Mouse (Mus musculus): ENCODE measurements around the gene Chchd6. TPM values are rescaled to one million over a fixed set of nuclear protein-coding genes. Genes with fewer than 3 reads are reported as not detected.
A peak's percentile ranks its signal among the peaks of the same experiment; 100 is the strongest.

Chchd6 gene
- polyA plus RNA-seq, 1 experiment from 2014 or later, result 6.1 TPM

- no peaks in the 10 kb centered on the region for H3K79me2 ChIP-seq (ENCODE audit: inconsistent target)
- H3K4me3 ChIP-seq (ENCODE audit: inconsistent target), result no peak overlapping the region
- H3K27ac ChIP-seq, result no peak overlapping the region
Observed at GRCm38 (mm10) chr6:89508263-89508662, 87.2 kb downstream of the Chchd6 start.

DNA sequence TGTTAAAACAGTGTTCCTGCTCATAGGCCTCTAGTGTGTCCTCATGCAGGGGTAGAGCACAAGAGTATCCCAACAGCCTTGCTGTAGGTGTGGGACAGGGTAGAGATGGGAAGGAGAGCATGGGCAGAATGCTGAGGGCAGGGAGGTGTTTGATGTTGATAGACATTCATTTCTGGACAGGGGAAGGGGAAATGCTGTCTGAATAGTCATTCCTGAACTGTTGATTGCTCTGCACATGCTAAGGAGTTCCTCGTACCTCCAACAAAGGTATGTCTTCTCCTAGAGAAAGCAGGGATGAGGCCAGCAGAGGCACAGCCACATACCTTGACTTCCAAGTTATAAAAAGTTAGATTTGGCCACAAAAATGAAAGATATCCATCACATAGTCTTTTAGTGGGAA is 95.5 kb downstream of the Chchd6 start:
- WGBS (ENCODE audit: missing documents), result 100% methylated on average over 1 of the region's 1 CpGs
- H3K79me2 ChIP-seq (ENCODE audit: inconsistent target), result no peaks in the 10 kb centered on the region
- H3K27ac ChIP-seq, result no peak overlapping the region
- H3K4me3 ChIP-seq (ENCODE audit: inconsistent target), result no peak overlapping the region
- no peaks in the 10 kb centered on the region for H3K36me3 ChIP-seq (ENCODE audit: inconsistent target)

More at GRCm38 (mm10) chr6:89508263-89508662, 87.2 kb downstream of the Chchd6 start:
- H3K36me3 ChIP-seq (ENCODE audit: inconsistent target), result no peaks in the 10 kb centered on the region

- H3K27ac ChIP-seq, result no peak overlapping the region
- WGBS (ENCODE audit: missing documents), result 77% methylated on average over 6 of the region's 6 CpGs
- no peaks in the 10 kb centered on the region for H3K36me3 ChIP-seq (ENCODE audit: inconsistent target)
- H3K79me2 ChIP-seq (ENCODE audit: inconsistent target), result no peaks in the 10 kb centered on the region
- H3K4me3 ChIP-seq (ENCODE audit: inconsistent target), result no peak overlapping the region
Observed at GRCm38 (mm10) chr6:89498764-89499516, 96.5 kb downstream of the Chchd6 start.

DNA sequence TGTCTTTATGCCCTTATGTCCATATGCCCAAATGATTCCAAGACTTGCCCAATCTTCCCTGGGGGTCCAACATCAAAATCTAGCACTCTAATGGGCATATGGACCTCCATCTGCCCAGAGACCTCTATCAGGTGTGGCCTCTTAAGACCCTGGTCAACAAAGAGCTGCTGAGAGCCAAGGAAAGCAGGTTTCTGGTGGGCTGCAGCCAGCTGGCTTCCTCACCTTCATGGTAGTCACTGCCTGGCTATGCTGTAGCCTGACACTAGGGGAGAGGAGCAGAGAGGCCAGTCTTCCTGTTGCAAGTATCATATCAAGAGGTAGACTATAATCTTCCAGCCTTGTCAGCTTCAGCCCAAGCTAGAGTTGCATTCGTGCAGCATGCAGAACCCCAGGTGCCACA is 98.5 kb downstream of the Chchd6 start:
- WGBS (ENCODE audit: missing documents), result 100% methylated on average over 1 of the region's 1 CpGs
- Histone ChIP-seq H3K4me3 (ENCODE audit: inconsistent target) (no peak overlapping the region), H3K79me2 (ENCODE audit: inconsistent target) (no peaks in the 10 kb centered on the region), H3K36me3 (ENCODE audit: inconsistent target) (no peaks in the 10 kb centered on the region), H3K27ac (no peak overlapping the region)

- Histone ChIP-seq H3K36me3 (ENCODE audit: inconsistent target) (no peaks in the 10 kb centered on the region), H3K27ac (no peak overlapping the region), H3K4me3 (ENCODE audit: inconsistent target) (no peak overlapping the region), H3K79me2 (ENCODE audit: inconsistent target) (no peaks in the 10 kb centered on the region)
- WGBS (ENCODE audit: missing documents), result 87% methylated on average over 4 of the region's 4 CpGs
Observed at GRCm38 (mm10) chr6:89492368-89492767, 103.1 kb downstream of the Chchd6 start.

DNA sequence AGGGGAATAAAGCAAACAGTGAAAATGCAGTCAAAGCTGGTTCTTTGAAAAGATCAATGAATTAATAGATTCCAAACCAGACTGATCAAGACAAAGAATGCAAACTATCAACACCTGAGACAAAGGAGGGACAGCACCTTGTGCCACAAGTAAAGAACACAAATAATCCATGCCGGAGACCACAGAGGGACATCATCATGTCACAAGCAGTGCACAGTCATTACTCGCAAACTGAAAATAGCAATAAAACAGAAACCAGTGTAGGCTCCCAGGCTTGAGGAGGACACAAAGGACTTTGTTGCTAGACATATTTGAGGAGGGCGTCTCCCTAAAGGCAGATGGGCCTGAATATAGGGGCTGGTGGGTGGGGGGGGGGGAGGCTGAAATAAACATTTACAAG is 105.1 kb downstream of the Chchd6 start:
- Histone ChIP-seq H3K27ac (no peak overlapping the region), H3K36me3 (ENCODE audit: inconsistent target) (no peaks in the 10 kb centered on the region), H3K79me2 (ENCODE audit: inconsistent target) (no peaks in the 10 kb centered on the region), H3K4me3 (ENCODE audit: inconsistent target) (no peak overlapping the region)
- WGBS (ENCODE audit: missing documents), result 95% methylated on average over 2 of the region's 3 CpGs

GRCm38 (mm10) chr6:89489533-89489932 is 105.9 kb downstream of the Chchd6 start:
- 85% methylated on average over 1 of the region's 1 CpGs for WGBS (ENCODE audit: missing documents)
- H3K27ac ChIP-seq, result no peak overlapping the region
- no peaks in the 10 kb centered on the region for H3K79me2 ChIP-seq (ENCODE audit: inconsistent target)
- no peaks in the 10 kb centered on the region for H3K36me3 ChIP-seq (ENCODE audit: inconsistent target)
- no peak overlapping the region for H3K4me3 ChIP-seq (ENCODE audit: inconsistent target)

DNA sequence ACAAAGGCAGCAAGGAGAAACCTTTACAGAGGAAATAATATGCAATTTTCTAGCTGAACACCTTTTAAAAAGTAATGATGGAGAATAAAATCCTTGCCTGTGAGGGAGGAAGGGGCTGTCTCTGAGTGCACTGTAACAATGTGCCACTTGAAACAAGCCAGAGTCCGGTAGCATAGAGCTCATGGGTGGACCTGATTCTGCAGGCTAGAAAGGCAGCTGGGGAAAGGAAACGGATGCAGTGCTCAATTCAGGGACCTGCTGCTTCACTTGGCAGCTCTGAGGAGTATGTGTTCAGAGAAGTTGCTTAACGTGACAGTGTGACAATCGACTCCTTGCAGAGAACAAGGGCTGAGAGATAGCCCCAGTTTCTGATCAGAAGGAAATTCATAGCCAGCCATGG is 109.4 kb downstream of the Chchd6 start:
- Histone ChIP-seq H3K79me2 (ENCODE audit: inconsistent target) (no peaks in the 10 kb centered on the region), H3K27ac (no peak overlapping the region), H3K36me3 (ENCODE audit: inconsistent target) (no peaks in the 10 kb centered on the region), H3K4me3 (ENCODE audit: inconsistent target) (no peak overlapping the region)
- WGBS (ENCODE audit: missing documents), result 79% methylated on average over 4 of the region's 4 CpGs

- Histone ChIP-seq H3K36me3 (ENCODE audit: inconsistent target) (no peaks in the 10 kb centered on the region), H3K4me3 (ENCODE audit: inconsistent target) (no peak overlapping the region), H3K27ac (no peak overlapping the region), H3K79me2 (ENCODE audit: inconsistent target) (no peaks in the 10 kb centered on the region)
- 99% methylated on average over 4 of the region's 4 CpGs for WGBS (ENCODE audit: missing documents)
Observed at GRCm38 (mm10) chr6:89481192-89481591, 114.3 kb downstream of the Chchd6 start.

- Histone ChIP-seq H3K36me3 (ENCODE audit: inconsistent target) (no peaks in the 10 kb centered on the region), H3K4me3 (ENCODE audit: inconsistent target) (no peak overlapping the region), H3K27ac (no peak overlapping the region), H3K79me2 (ENCODE audit: inconsistent target) (no peaks in the 10 kb centered on the region)
Observed at GRCm38 (mm10) chr6:89467908-89468307, 127.5 kb downstream of the Chchd6 start.

GRCm38 (mm10) chr6:89467290-89467689 is 128.2 kb downstream of the Chchd6 start:
- 99% methylated on average over 9 of the region's 9 CpGs for WGBS (ENCODE audit: missing documents)
- Histone ChIP-seq H3K27ac (no peak overlapping the region), H3K36me3 (ENCODE audit: inconsistent target) (no peaks in the 10 kb centered on the region), H3K79me2 (ENCODE audit: inconsistent target) (no peaks in the 10 kb centered on the region), H3K4me3 (ENCODE audit: inconsistent target) (no peak overlapping the region)

DNA sequence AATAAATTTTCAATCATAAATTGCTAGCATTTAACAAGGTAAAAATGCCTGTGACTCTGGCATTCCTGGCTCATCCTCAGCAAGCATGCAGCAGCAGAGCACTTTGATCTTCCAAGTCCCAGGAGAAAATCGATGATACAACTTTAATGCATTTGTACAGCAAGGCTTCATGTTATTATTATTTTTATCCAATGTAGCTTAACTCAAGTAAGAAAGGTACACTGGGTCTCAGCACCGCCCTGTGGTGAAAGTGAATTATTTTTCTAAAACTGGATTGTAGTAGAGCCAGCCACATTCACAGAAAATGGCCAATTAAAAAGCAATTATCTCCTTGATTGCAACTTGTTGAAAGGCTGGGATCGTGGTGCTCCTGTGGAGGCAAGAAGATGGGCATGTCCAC is 128.6 kb downstream of the Chchd6 start:
- H3K27ac ChIP-seq, result no peak overlapping the region
- H3K36me3 ChIP-seq (ENCODE audit: inconsistent target), result no peaks in the 10 kb centered on the region
- no peak overlapping the region for H3K4me3 ChIP-seq (ENCODE audit: inconsistent target)
- WGBS (ENCODE audit: missing documents), result 77% methylated on average over 3 of the region's 3 CpGs
- H3K79me2 ChIP-seq (ENCODE audit: inconsistent target), result no peaks in the 10 kb centered on the region

DNA sequence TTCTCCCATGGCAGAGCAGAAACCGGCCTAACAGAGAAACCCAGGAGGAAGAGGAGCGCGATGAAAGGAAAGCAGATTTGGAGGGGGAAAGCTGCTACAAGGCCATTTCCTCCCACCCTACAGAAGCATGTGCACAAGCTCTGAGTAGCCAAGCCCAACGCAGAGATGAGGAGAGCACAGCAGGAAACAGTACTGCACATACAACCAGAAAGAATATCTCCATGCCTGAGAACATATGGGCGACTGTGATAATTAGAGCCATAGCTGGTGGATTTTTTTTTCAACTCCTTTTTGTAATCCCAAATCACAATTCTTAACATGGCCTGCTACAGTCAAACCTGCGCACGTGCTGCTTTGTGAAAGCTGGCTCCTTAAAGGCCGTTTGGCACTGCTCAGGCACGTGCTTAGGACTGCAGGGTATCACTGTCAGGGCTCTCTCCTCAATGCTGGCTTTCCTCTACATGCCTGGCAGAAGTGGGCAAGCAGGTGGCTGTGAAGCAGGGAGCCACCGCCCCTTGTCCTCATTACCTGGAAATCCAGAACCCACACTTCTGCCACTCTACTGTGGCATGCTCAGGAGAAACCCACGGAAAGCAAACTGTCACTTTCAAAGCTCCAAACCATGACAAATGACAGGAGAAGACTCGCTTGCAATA is 129.3 kb downstream of the Chchd6 start:
- Histone ChIP-seq H3K79me2 (ENCODE audit: inconsistent target) (no peaks in the 10 kb centered on the region), H3K4me3 (ENCODE audit: inconsistent target) (no peak overlapping the region), H3K36me3 (ENCODE audit: inconsistent target) (no peaks in the 10 kb centered on the region), H3K27ac (no peak overlapping the region)
- WGBS (ENCODE audit: missing documents), result 89% methylated on average over 11 of the region's 12 CpGs

GRCm38 (mm10) chr6:89462223-89462760 is 133.2 kb downstream of the Chchd6 start:
- H3K36me3 ChIP-seq (ENCODE audit: inconsistent target), result no peaks in the 10 kb centered on the region
- peak overlapping the region; percentile 62 for H3K27ac ChIP-seq
- H3K79me2 ChIP-seq (ENCODE audit: inconsistent target), result no peaks in the 10 kb centered on the region
- WGBS (ENCODE audit: missing documents), result 96% methylated on average over 2 of the region's 2 CpGs
- H3K4me3 ChIP-seq (ENCODE audit: inconsistent target), result no peak overlapping the region
